Mouse (Mus musculus): ENCODE measurements at regions not wholly inside any gene's neighbourhood (a gene's known extent, or its start where the extent isn't known, plus 50 kb on each side); places are given as distances from the start of the nearest gene placed in this dataset.

GRCm38 (mm10) chr2:52804106-52804825 is 53.4 kb upstream of the Fmnl2 start:
- DNase-seq, result peak; percentile 46

GRCm38 (mm10) chr2:52804826-52805149 is 52.9 kb upstream of the Fmnl2 start:
- no peak for DNase-seq

GRCm38 (mm10) chr2:52807826-52808225 is 49.8 kb upstream of the Fmnl2 start:
- no peak for DNase-seq
